Mouse (Mus musculus) cortical plate, adult 2 months (tissue): ENCODE measurements around the gene Ube2e1.

ENCODE experiments used
- CTCF ChIP-seq: fragments of 200-500 bp; IDR thresholded peaks from 2 replicates; pipeline ENCODE4 v1.5.1; 2011; ENCODE audit warnings: mild to moderate bottlenecking, control low read depth, low read length; ENCODE audit not compliant: insufficient read depth; ENCODE audit errors: extremely low read depth
- POLR2A ChIP-seq: fragments of 200-500 bp; IDR thresholded peaks from 2 replicates; pipeline ENCODE4 v1.6.1; 2011; ENCODE audit warnings: mild to moderate bottlenecking, low read length, control low read depth; ENCODE audit not compliant: insufficient read depth; ENCODE audit errors: extremely low read depth

GRCm38 (mm10) chr14:18302750-18303149, 28.9 kb downstream of the Ube2e1 start:
- no peak for TF ChIP-seq POLR2A
- TF ChIP-seq CTCF, result no peak
